Mouse (Mus musculus) retina, adult 2 months (tissue): ENCODE data around the gene Pdpk1.

Experiments
- DNase-seq: peaks from one replicate; pipeline ENCODE4 v3.0.0-alpha.2; 2012; ENCODE audit warnings: low read depth, low spot score

Pdpk1 gene

GRCm38 (mm10) chr17:24150824-24151223, at the start of gene Pdpk1:
Gene Pdpk1, minus strand, starts transcription at chr17:24150924.
- no peak for DNase-seq

GRCm38 (mm10) chr17:24199741-24200140, 49.0 kb upstream of the Pdpk1 start:
- DNase-seq = no peak

- DNase-seq = no peak
These were observed 48.5 kb upstream of the Pdpk1 start for GRCm38 (mm10) chr17:24199252-24199651.

- no peak for DNase-seq
These were observed 46.5 kb upstream of the Pdpk1 start for GRCm38 (mm10) chr17:24197032-24197824.

- no peak for DNase-seq
These were observed 44.6 kb upstream of the Pdpk1 start for GRCm38 (mm10) chr17:24195349-24195748.

- no peak for DNase-seq
These were observed 43.0 kb upstream of the Pdpk1 start for GRCm38 (mm10) chr17:24193769-24194168.

- DNase-seq = no peak
These were observed 42.5 kb upstream of the Pdpk1 start for GRCm38 (mm10) chr17:24193268-24193667.

- DNase-seq = no peak
These were observed 42.1 kb upstream of the Pdpk1 start for GRCm38 (mm10) chr17:24192848-24193247.

- no peak for DNase-seq
These were observed 40.8 kb upstream of the Pdpk1 start for GRCm38 (mm10) chr17:24191481-24191880.

GRCm38 (mm10) chr17:24190934-24191333, 40.2 kb upstream of the Pdpk1 start:
- DNase-seq = no peak

GRCm38 (mm10) chr17:24174259-24174658, 23.5 kb upstream of the Pdpk1 start:
- DNase-seq = no peak

GRCm38 (mm10) chr17:24173423-24173822, 22.7 kb upstream of the Pdpk1 start:
- DNase-seq = peak; percentile 56

- DNase-seq = no peak
These were observed 21.0 kb upstream of the Pdpk1 start for GRCm38 (mm10) chr17:24171738-24172137.

GRCm38 (mm10) chr17:24170729-24171128, 20.0 kb upstream of the Pdpk1 start:
- DNase-seq = no peak

- DNase-seq = no peak
These were observed 19.4 kb upstream of the Pdpk1 start for GRCm38 (mm10) chr17:24170125-24170524.

- peak; percentile 88 for DNase-seq
These were observed 18.8 kb upstream of the Pdpk1 start, which contains the start of gene Atp6v0c for GRCm38 (mm10) chr17:24169317-24170065. Gene Atp6v0c, minus strand, starts transcription at chr17:24169702.

- DNase-seq = peak; percentile 44
These were observed 18.0 kb upstream of the Pdpk1 start for GRCm38 (mm10) chr17:24168590-24169277.

GRCm38 (mm10) chr17:24167891-24168505, 17.3 kb upstream of the Pdpk1 start:
- DNase-seq = no peak

- no peak for DNase-seq
These were observed 16.4 kb upstream of the Pdpk1 start for GRCm38 (mm10) chr17:24167120-24167519.

- DNase-seq = no peak
These were observed 14.0 kb upstream of the Pdpk1 start for GRCm38 (mm10) chr17:24164566-24165259.
